Mouse (Mus musculus) liver, embryonic 11.5 days (tissue): Measurements from ENCODE around the gene Dapk1. TPM values are rescaled to one million over a fixed set of nuclear protein-coding genes. Genes with fewer than 3 reads are reported as not detected.

Experiments
- ATAC-seq: fragments of 200-750 bp; cut with Nextera tagmentation; replicated peaks from 2 replicates; pipeline ENCODE4 v1.8.0; 2017; ENCODE audit warnings: moderate number of reproducible peaks, mild to moderate bottlenecking, moderate TSS enrichment, moderate library complexity; ENCODE audit not compliant: low FRiP score
- DNase-seq: peaks from one replicate; pipeline ENCODE4 v3.0.0-alpha.2; 2017; ENCODE audit warnings: low spot score
- H3K27ac ChIP-seq: fragments of 300-500 bp; sonication (generic); 2 replicates; pipeline ENCODE4 v1.5.1; 2014; ENCODE audit warnings: mild to moderate bottlenecking, low read depth, low read length, control low read depth
- H3K27me3 ChIP-seq: fragments of 300-500 bp; sonication (generic); replicated peaks from 2 replicates; pipeline ENCODE4 v1.6.1; 2014; ENCODE audit warnings: low read length, mixed read lengths; ENCODE audit not compliant: control insufficient read depth, insufficient read depth
- H3K36me3 ChIP-seq: fragments of 300-500 bp; sonication (generic); 2 replicates; pipeline ENCODE4 v1.6.1; 2014; ENCODE audit warnings: mild to moderate bottlenecking, low read length, moderate library complexity, mixed read lengths; ENCODE audit not compliant: control insufficient read depth, insufficient read depth
- H3K4me1 ChIP-seq: fragments of 300-500 bp; sonication (generic); replicated peaks from 2 replicates; pipeline ENCODE4 v1.6.1; 2014; ENCODE audit warnings: low read length, mixed read lengths; ENCODE audit not compliant: control insufficient read depth, insufficient read depth
- H3K4me2 ChIP-seq: fragments of 300-500 bp; sonication (generic); 2 replicates; pipeline ENCODE4 v1.6.1; 2014; ENCODE audit warnings: mild to moderate bottlenecking, control low read depth, moderate library complexity
- H3K4me3 ChIP-seq: fragments of 300-500 bp; sonication (generic); 2 replicates; pipeline ENCODE4 v1.5.1; 2014; ENCODE audit warnings: low read depth, low read length, control low read depth
- H3K9ac ChIP-seq: fragments of 300-500 bp; sonication (generic); 2 replicates; pipeline ENCODE4 v1.6.1; 2014; ENCODE audit warnings: low read depth, low read length, control low read depth
- H3K9me3 ChIP-seq: fragments of 300-500 bp; sonication (generic); 2 replicates; pipeline ENCODE4 v1.6.1; 2016; ENCODE audit warnings: low read length, inconsistent platforms, mixed read lengths; ENCODE audit not compliant: control insufficient read depth
- WGBS: fragments of 180-500 bp; shearing (Covaris S2); extraction: QIAGEN DNeasy Blood & Tissue Kit; methylation state at CpG from one replicate; pipeline ENCODE4 v1.1.7; 2014; 5-methylcytosine and 5-hydroxymethylcytosine counted together
- polyA plus RNA-seq: library from polyadenylated mRNA; unstranded; fragments of >200 nt; fragmentation: Nextera tagmentation; extraction: Ambion mirVana; gene quantifications from 2 replicates; pipeline ENCODE4 v1.2.1, GENCODE M21; 2014

Gene Dapk1
- polyA plus RNA-seq, 1 experiment from 2014 or later, result 16.4 TPM

DNA sequence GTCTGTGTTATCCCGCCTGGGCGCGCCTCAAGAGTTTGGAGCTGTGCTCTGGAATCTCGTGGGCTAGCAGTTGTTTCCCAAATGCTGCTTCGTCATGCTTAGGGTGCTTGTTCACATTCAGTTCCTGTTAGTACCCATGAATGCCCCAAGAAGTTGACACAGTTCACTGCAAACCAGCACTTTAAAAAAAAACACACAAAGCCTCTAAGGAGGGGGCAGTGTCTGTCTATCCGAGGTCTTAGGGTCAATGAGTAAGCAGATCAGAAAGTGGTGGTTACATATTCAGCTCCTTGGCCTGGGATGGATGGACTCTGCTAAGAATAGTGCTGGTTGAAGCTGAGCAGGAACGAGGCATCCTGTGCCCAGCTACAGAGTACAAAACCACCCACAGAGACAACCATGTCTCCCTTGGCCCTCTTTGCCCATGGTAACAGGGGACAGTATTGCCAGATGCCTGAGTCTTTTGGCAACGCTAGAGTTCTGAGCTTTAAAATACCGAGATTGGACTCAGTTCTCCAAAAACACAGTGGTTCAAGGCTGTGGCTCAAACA is 59.0 kb downstream of the Dapk1 start:
- H3K27ac ChIP-seq, result no peak overlapping the region
- 69% methylated on average over 9 of the region's 9 CpGs for WGBS
- no peaks in the 10 kb centered on the region for H3K27me3 ChIP-seq
- DNase-seq (no peak), ATAC-seq (no peak)
- H3K9me3 ChIP-seq, result no peaks in the 10 kb centered on the region
- H3K9ac ChIP-seq, result no peak overlapping the region
- H3K36me3 ChIP-seq, result no peaks in the 10 kb centered on the region
- H3K4me1 ChIP-seq, result peaks cover 22% of the 10 kb centered on the region
- H3K4me2 ChIP-seq, result no peak overlapping the region
- H3K4me3 ChIP-seq, result no peak overlapping the region

DNA sequence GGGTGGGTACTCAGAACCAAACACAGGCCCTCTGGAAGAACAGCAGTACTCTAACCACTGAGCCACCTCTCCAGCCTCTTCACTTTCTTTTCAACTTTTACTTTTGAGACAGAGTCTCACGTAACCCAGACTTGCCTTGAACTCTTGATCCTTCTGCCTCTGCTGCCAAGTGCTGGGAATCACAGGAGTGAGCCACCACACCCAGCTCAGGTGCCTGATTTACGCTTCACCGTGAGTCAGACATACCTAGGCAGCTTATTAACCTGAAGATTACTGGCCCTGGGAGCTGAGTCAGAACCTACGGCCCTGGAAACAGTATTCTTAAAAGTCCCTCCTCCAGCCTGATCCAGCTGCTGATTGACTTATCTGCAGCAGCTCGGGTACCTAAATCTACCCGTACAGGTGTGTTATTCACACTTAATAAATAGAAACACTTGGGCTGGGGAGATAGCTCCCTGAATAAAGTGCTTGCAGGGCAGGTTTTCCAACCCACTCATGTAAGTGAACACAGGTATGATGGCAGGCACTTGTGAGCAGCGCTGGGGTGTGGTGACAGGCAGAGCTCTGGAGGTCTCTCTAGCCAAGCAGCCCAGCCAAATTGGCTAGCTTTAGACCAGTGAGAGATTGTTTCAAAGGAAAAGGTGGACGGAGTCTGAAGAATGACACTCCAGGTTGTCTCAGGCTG is 60.9 kb downstream of the Dapk1 start:
- no peaks in the 10 kb centered on the region for H3K27me3 ChIP-seq
- H3K27ac ChIP-seq, result no peak overlapping the region
- H3K9ac ChIP-seq, result no peak overlapping the region
- H3K4me1 ChIP-seq, result peaks cover 24% of the 10 kb centered on the region
- no peaks in the 10 kb centered on the region for H3K36me3 ChIP-seq
- WGBS, result 83% methylated on average over 8 of the region's 8 CpGs
- no peaks in the 10 kb centered on the region for H3K9me3 ChIP-seq
- DNase-seq, result no peak
- H3K4me2 ChIP-seq, result no peak overlapping the region
- H3K4me3 ChIP-seq, result no peak overlapping the region
- no peak for ATAC-seq

DNA sequence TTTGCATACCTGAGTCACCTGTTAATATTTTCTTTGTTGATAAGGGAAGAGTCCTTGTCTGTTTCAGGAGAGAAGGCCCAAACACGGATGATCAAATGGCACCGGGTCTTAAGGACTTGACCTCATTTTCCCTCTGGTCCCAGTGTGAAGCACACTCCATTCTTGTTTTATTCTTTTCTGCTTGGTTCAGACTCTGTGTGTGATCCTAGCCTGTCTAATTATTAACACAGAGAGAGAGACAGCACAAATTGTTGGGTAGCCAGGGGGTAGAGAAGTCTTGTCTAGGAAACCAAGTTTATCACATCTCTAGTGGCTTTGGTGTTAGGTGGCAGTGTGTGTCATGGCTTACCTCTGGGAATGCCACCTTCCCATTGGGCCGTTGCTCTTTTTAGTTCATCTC is 62.3 kb downstream of the Dapk1 start:
- Histone ChIP-seq H3K4me3 (no peak overlapping the region), H3K27me3 (no peaks in the 10 kb centered on the region), H3K27ac (no peak overlapping the region), H3K9ac (no peak overlapping the region), H3K4me1 (peaks cover 24% of the 10 kb centered on the region), H3K4me2 (no peak overlapping the region), H3K36me3 (no peaks in the 10 kb centered on the region), H3K9me3 (no peaks in the 10 kb centered on the region)
- ATAC-seq, result no peak; the same call in 1 of the 2 replicates
- WGBS, result 54% methylated on average over 3 of the region's 3 CpGs
- DNase-seq, result no peak

GRCm38 (mm10) chr13:60664816-60665215 is 63.1 kb downstream of the Dapk1 start:
- no peak overlapping the region for H3K27ac ChIP-seq
- H3K9ac ChIP-seq, result no peak overlapping the region
- H3K36me3 ChIP-seq, result no peaks in the 10 kb centered on the region
- H3K4me2 ChIP-seq, result no peak overlapping the region
- H3K4me1 ChIP-seq, result peaks cover 23% of the 10 kb centered on the region
- WGBS, result 88% methylated on average over 10 of the region's 10 CpGs
- H3K9me3 ChIP-seq, result no peaks in the 10 kb centered on the region
- ATAC-seq (no peak), DNase-seq (no peak)
- H3K27me3 ChIP-seq, result no peaks in the 10 kb centered on the region
- H3K4me3 ChIP-seq, result no peak overlapping the region

- Histone ChIP-seq H3K4me1 (peaks cover 23% of the 10 kb centered on the region), H3K4me3 (no peak overlapping the region), H3K27ac (no peak overlapping the region), H3K9ac (no peak overlapping the region), H3K27me3 (no peaks in the 10 kb centered on the region), H3K9me3 (no peaks in the 10 kb centered on the region), H3K4me2 (no peak overlapping the region), H3K36me3 (no peaks in the 10 kb centered on the region)
- ATAC-seq, result no peak
- no peak for DNase-seq
- 92% methylated on average over 4 of the region's 4 CpGs for WGBS
Observed at GRCm38 (mm10) chr13:60665402-60665801, 63.7 kb downstream of the Dapk1 start.

DNA sequence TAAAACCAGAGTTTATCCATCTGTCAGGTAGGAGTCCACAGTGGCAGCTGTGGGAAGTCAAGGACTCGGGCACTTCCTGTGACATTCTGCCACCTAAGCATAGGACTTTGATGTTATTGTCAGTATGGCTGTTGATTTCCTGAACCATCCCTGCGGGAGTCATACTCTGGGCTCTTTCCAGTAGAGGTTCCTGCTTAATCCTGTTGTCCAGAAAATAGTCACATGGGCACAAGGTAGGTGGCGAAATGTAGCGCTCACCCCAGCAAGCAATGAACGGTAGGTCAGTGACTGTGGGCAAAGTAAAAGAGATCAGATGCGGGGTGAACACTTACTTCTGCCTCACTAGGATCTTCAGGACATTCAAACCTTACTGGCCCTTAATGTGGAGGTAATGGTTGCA is 66.3 kb downstream of the Dapk1 start:
- Histone ChIP-seq H3K4me3 (no peak overlapping the region), H3K36me3 (no peaks in the 10 kb centered on the region), H3K4me2 (no peak overlapping the region), H3K4me1 (peaks cover 43% of the 10 kb centered on the region), H3K27me3 (no peaks in the 10 kb centered on the region), H3K9ac (no peak overlapping the region), H3K9me3 (no peaks in the 10 kb centered on the region), H3K27ac (no peak overlapping the region)
- no peak for ATAC-seq
- WGBS, result 74% methylated on average over 6 of the region's 6 CpGs
- no peak for DNase-seq

DNA sequence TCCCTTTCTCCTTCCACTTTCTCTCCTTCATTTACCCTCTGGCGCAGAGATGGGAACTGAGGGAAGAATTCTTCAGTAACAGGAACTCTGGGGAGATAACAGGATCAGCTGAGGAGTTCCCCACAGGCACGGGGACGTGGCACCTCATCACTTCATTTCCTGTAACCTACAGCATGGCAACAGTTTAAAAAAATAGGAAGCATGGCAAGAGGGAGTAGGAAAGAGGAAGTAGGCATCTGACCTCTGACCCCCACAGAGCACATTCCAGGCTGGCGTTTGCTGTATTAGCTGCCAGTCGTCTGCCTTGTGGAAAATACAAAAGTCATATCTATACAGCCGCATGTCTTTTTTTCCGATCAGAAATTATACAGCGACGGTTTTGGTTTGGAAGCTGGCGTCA is 68.9 kb downstream of the Dapk1 start:
- DNase-seq (peak; percentile 37), ATAC-seq (no peak)
- H3K9ac ChIP-seq, result peak overlapping the region; percentile 47; the same call in 1 of the 2 replicates
- peaks cover 58% of the 10 kb centered on the region for H3K4me1 ChIP-seq
- H3K36me3 ChIP-seq, result no peaks in the 10 kb centered on the region
- 24% methylated on average over 10 of the region's 10 CpGs for WGBS
- H3K27ac ChIP-seq, result peak overlapping the region; percentile 67; the same call in 1 of the 2 replicates
- 0 out of 2 replicates have a peak overlapping the region, but pooled peaks have one; percentile 10 for H3K4me3 ChIP-seq
- no peaks in the 10 kb centered on the region for H3K9me3 ChIP-seq
- peak overlapping the region; percentile 48 for H3K4me2 ChIP-seq
- no peaks in the 10 kb centered on the region for H3K27me3 ChIP-seq

DNA sequence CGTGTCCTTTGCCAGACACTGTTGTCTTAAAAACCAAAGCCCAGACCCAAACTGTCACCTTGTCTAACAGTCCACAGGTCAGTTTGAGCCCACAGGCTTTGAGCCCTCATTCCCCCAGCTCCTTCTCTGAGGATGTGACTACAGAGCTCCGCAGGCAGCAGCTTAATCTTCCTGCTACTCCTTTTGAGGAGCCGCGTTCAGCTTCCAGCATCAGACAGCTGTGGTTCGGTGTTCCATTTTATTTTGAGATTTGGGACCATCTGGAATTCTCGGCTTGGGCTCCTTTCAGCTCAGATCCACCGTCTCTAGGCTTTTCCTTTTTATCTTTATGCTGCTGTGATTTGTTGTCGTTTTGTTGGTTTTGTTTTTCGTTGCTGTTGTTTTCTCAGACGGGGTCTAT is 69.5 kb downstream of the Dapk1 start:
- no peaks in the 10 kb centered on the region for H3K36me3 ChIP-seq
- H3K4me2 ChIP-seq, result peak overlapping the region; percentile 48
- peak overlapping the region; percentile 67; the same call in 1 of the 2 replicates for H3K27ac ChIP-seq
- no peak overlapping the region for H3K4me3 ChIP-seq
- 69% methylated on average over 10 of the region's 10 CpGs for WGBS
- no peak overlapping the region for H3K9ac ChIP-seq
- no peaks in the 10 kb centered on the region for H3K9me3 ChIP-seq
- H3K4me1 ChIP-seq, result peaks cover 63% of the 10 kb centered on the region
- DNase-seq (no peak), ATAC-seq (no peak)
- H3K27me3 ChIP-seq, result no peaks in the 10 kb centered on the region

GRCm38 (mm10) chr13:60672287-60672686 is 70.5 kb downstream of the Dapk1 start:
- Histone ChIP-seq H3K36me3 (peaks cover 2% of the 10 kb centered on the region; the same call in 1 of the 2 replicates), H3K27me3 (no peaks in the 10 kb centered on the region), H3K9ac (no peak overlapping the region), H3K9me3 (no peaks in the 10 kb centered on the region), H3K4me2 (peak overlapping the region; percentile 2; the same call in 1 of the 2 replicates), H3K4me3 (no peak overlapping the region), H3K27ac (peak overlapping the region; percentile 58; the same call in 1 of the 2 replicates), H3K4me1 (peaks cover 61% of the 10 kb centered on the region)
- ATAC-seq (peak; percentile 24), DNase-seq (no peak)
- 51% methylated on average over 8 of the region's 8 CpGs for WGBS
